Mouse (Mus musculus): ENCODE measurements around the gene Fgr. TPM values are rescaled to one million over a fixed set of nuclear protein-coding genes. Genes with fewer than 3 reads are reported as not detected.

Gene Fgr
- polyA plus RNA-seq, 1 experiment from 2014 or later: 0.12 TPM

GRCm38 (mm10) chr4:132945261-132946046 is 28.4 kb upstream of the Fgr start:
- peak overlapping the region; percentile 55; the same call in 1 of the 2 replicates for H3K9ac ChIP-seq (replicated peaks)

GRCm38 (mm10) chr4:132946047-132947001 is 27.6 kb upstream of the Fgr start:
- Histone ChIP-seq H3K27ac (peak overlapping the region; percentile 67), H3K27me3 (no peaks in the 10 kb centered on the region), H3K9me3 (no peaks in the 10 kb centered on the region), H3K4me2 (replicated peaks) (peak overlapping the region; percentile 47), H3K4me3 (replicated peaks) (peak overlapping the region; percentile 19), H3K36me3 (no peaks in the 10 kb centered on the region), H3K4me1 (replicated peaks) (peaks cover 24% of the 10 kb centered on the region), H3K9ac (replicated peaks) (peak overlapping the region; percentile 55)
- ATAC-seq: peak; percentile 54
- WGBS: 18% methylated on average over 27 of the region's 27 CpGs

More at GRCm38 (mm10) chr4:132945261-132946046, 28.4 kb upstream of the Fgr start:
- H3K4me2 ChIP-seq (replicated peaks): peak overlapping the region; percentile 47
- peak overlapping the region; percentile 67 for H3K27ac ChIP-seq
- H3K4me1 ChIP-seq (replicated peaks): peaks cover 24% of the 10 kb centered on the region
- H3K4me3 ChIP-seq (replicated peaks): peak overlapping the region; percentile 19
- H3K36me3 ChIP-seq: no peaks in the 10 kb centered on the region
- peak; percentile 84 for ATAC-seq
- no peaks in the 10 kb centered on the region for H3K9me3 ChIP-seq
- peaks cover 8% of the 10 kb centered on the region; the same call in 1 of the 2 replicates for H3K27me3 ChIP-seq
- 9% methylated on average over 15 of the region's 15 CpGs for WGBS

GRCm38 (mm10) chr4:132949882-132950532 is 23.9 kb upstream of the Fgr start:
- Histone ChIP-seq H3K36me3 (no peaks in the 10 kb centered on the region), H3K9ac (replicated peaks) (no peak overlapping the region), H3K27me3 (no peaks in the 10 kb centered on the region), H3K9me3 (no peaks in the 10 kb centered on the region), H3K4me2 (replicated peaks) (peak overlapping the region; percentile 35), H3K4me3 (replicated peaks) (no peak overlapping the region), H3K27ac (no peak overlapping the region), H3K4me1 (replicated peaks) (peaks cover 22% of the 10 kb centered on the region)
- no peak for ATAC-seq
- WGBS: 20% methylated on average over 24 of the region's 24 CpGs

- Histone ChIP-seq H3K4me3 (replicated peaks) (no peak overlapping the region), H3K27ac (no peak overlapping the region), H3K27me3 (no peaks in the 10 kb centered on the region), H3K9ac (replicated peaks) (no peak overlapping the region), H3K4me2 (replicated peaks) (no peak overlapping the region), H3K36me3 (no peaks in the 10 kb centered on the region), H3K4me1 (replicated peaks) (peaks cover 22% of the 10 kb centered on the region), H3K9me3 (no peaks in the 10 kb centered on the region)
- 53% methylated on average over 2 of the region's 2 CpGs for WGBS
- no peak for ATAC-seq
Measured at GRCm38 (mm10) chr4:132950999-132951398, 22.9 kb upstream of the Fgr start.

GRCm38 (mm10) chr4:132954530-132955394 is 19.1 kb upstream of the Fgr start:
- Histone ChIP-seq H3K27ac (peak overlapping the region; percentile 53), H3K4me3 (replicated peaks) (no peak overlapping the region), H3K36me3 (no peaks in the 10 kb centered on the region), H3K4me1 (replicated peaks) (peaks cover 27% of the 10 kb centered on the region), H3K9ac (replicated peaks) (no peak overlapping the region), H3K4me2 (replicated peaks) (no peak overlapping the region), H3K9me3 (no peaks in the 10 kb centered on the region), H3K27me3 (no peaks in the 10 kb centered on the region)
- ATAC-seq: no peak
- WGBS: 70% methylated on average over 7 of the region's 7 CpGs

GRCm38 (mm10) chr4:132955395-132955791 is 18.5 kb upstream of the Fgr start:
- no peaks in the 10 kb centered on the region for H3K36me3 ChIP-seq
- H3K9ac ChIP-seq (replicated peaks): no peak overlapping the region
- ATAC-seq: no peak
- peaks cover 24% of the 10 kb centered on the region for H3K4me1 ChIP-seq (replicated peaks)
- no peaks in the 10 kb centered on the region for H3K27me3 ChIP-seq
- 18% methylated on average over 2 of the region's 2 CpGs for WGBS
- H3K9me3 ChIP-seq: no peaks in the 10 kb centered on the region
- no peak overlapping the region for H3K4me3 ChIP-seq (replicated peaks)
- H3K27ac ChIP-seq: peak overlapping the region; percentile 53
- H3K4me2 ChIP-seq (replicated peaks): no peak overlapping the region

GRCm38 (mm10) chr4:132958741-132959678 is 14.9 kb upstream of the Fgr start:
- Histone ChIP-seq H3K36me3 (no peaks in the 10 kb centered on the region), H3K27me3 (no peaks in the 10 kb centered on the region), H3K9me3 (no peaks in the 10 kb centered on the region), H3K9ac (replicated peaks) (no peak overlapping the region), H3K27ac (peak overlapping the region; percentile 85), H3K4me3 (replicated peaks) (no peak overlapping the region), H3K4me2 (replicated peaks) (no peak overlapping the region), H3K4me1 (replicated peaks) (peaks cover 32% of the 10 kb centered on the region)
- peak; percentile 85 for ATAC-seq
- WGBS: 3% methylated on average over 10 of the region's 10 CpGs

GRCm38 (mm10) chr4:132959679-132960045 is 14.2 kb upstream of the Fgr start:
- 58% methylated on average over 3 of the region's 3 CpGs for WGBS
- Histone ChIP-seq H3K4me1 (replicated peaks) (peaks cover 39% of the 10 kb centered on the region), H3K4me2 (replicated peaks) (no peak overlapping the region), H3K9me3 (no peaks in the 10 kb centered on the region), H3K4me3 (replicated peaks) (no peak overlapping the region), H3K27me3 (no peaks in the 10 kb centered on the region), H3K27ac (peak overlapping the region; percentile 85), H3K9ac (replicated peaks) (no peak overlapping the region), H3K36me3 (no peaks in the 10 kb centered on the region)
- ATAC-seq: no peak

GRCm38 (mm10) chr4:132960313-132960712 is 13.6 kb upstream of the Fgr start:
- Histone ChIP-seq H3K4me3 (replicated peaks) (no peak overlapping the region), H3K36me3 (no peaks in the 10 kb centered on the region), H3K27ac (no peak overlapping the region), H3K9ac (replicated peaks) (no peak overlapping the region), H3K4me2 (replicated peaks) (no peak overlapping the region), H3K27me3 (no peaks in the 10 kb centered on the region), H3K4me1 (replicated peaks) (peaks cover 37% of the 10 kb centered on the region), H3K9me3 (no peaks in the 10 kb centered on the region)
- ATAC-seq: no peak
- 73% methylated on average over 5 of the region's 5 CpGs for WGBS

- no peak for ATAC-seq
Measured at GRCm38 (mm10) chr4:132960864-132961639, 12.8 kb upstream of the Fgr start.

More at GRCm38 (mm10) chr4:132960864-132961639, 12.8 kb upstream of the Fgr start:
- H3K36me3 ChIP-seq: no peaks in the 10 kb centered on the region
- no peaks in the 10 kb centered on the region for H3K9me3 ChIP-seq
- 69% methylated on average over 13 of the region's 13 CpGs for WGBS
- no peaks in the 10 kb centered on the region for H3K27me3 ChIP-seq
- H3K4me3 ChIP-seq (replicated peaks): no peak overlapping the region
- H3K4me1 ChIP-seq (replicated peaks): peaks cover 35% of the 10 kb centered on the region
- H3K4me2 ChIP-seq (replicated peaks): no peak overlapping the region
- no peak overlapping the region for H3K9ac ChIP-seq (replicated peaks)
- no peak overlapping the region for H3K27ac ChIP-seq

All from midbrain, embryonic 13.5 days (tissue).